Mouse (Mus musculus): Measurements from ENCODE around the gene Epha3.

Gene Epha3

GRCm38 (mm10) chr16:63808991-63809390 lies 55.0 kb downstream of the Epha3 start:
- Histone ChIP-seq H3K36me3 (ENCODE audit: control insufficient read depth, insufficient read depth, low read length, poor library complexity, severe bottlenecking) (no peaks in the 10 kb centered on the region), H3K27me3 (ENCODE audit: control insufficient read depth, insufficient read depth, low read length, poor library complexity, severe bottlenecking) (no peaks in the 10 kb centered on the region)
- DNase-seq (ENCODE audit: low read depth, low spot score), result no peak

GRCm38 (mm10) chr16:63806437-63807129 lies 57.4 kb downstream of the Epha3 start:
- no peak for DNase-seq (ENCODE audit: low read depth, low spot score)
- no peaks in the 10 kb centered on the region for H3K27me3 ChIP-seq (ENCODE audit: control insufficient read depth, insufficient read depth, low read length, poor library complexity, severe bottlenecking)
- H3K36me3 ChIP-seq (ENCODE audit: control insufficient read depth, insufficient read depth, low read length, poor library complexity, severe bottlenecking), result no peaks in the 10 kb centered on the region

GRCm38 (mm10) chr16:63806025-63806424 lies 58.0 kb downstream of the Epha3 start:
- no peaks in the 10 kb centered on the region for H3K36me3 ChIP-seq (ENCODE audit: control insufficient read depth, insufficient read depth, low read length, poor library complexity, severe bottlenecking)
- no peak for DNase-seq (ENCODE audit: low read depth, low spot score)
- H3K27me3 ChIP-seq (ENCODE audit: control insufficient read depth, insufficient read depth, low read length, poor library complexity, severe bottlenecking), result no peaks in the 10 kb centered on the region

GRCm38 (mm10) chr16:63801436-63801835 lies 62.5 kb downstream of the Epha3 start:
- Histone ChIP-seq H3K27me3 (ENCODE audit: control insufficient read depth, insufficient read depth, low read length, poor library complexity, severe bottlenecking) (no peaks in the 10 kb centered on the region), H3K36me3 (ENCODE audit: control insufficient read depth, insufficient read depth, low read length, poor library complexity, severe bottlenecking) (no peaks in the 10 kb centered on the region)
- DNase-seq (ENCODE audit: low read depth, low spot score), result no peak

GRCm38 (mm10) chr16:63798341-63798740 lies 65.6 kb downstream of the Epha3 start:
- Histone ChIP-seq H3K27me3 (ENCODE audit: control insufficient read depth, insufficient read depth, low read length, poor library complexity, severe bottlenecking) (no peaks in the 10 kb centered on the region), H3K36me3 (ENCODE audit: control insufficient read depth, insufficient read depth, low read length, poor library complexity, severe bottlenecking) (no peaks in the 10 kb centered on the region)
- no peak for DNase-seq (ENCODE audit: low read depth, low spot score)

GRCm38 (mm10) chr16:63794292-63794691 lies 69.7 kb downstream of the Epha3 start:
- Histone ChIP-seq H3K27me3 (ENCODE audit: control insufficient read depth, insufficient read depth, low read length, poor library complexity, severe bottlenecking) (no peaks in the 10 kb centered on the region), H3K36me3 (ENCODE audit: control insufficient read depth, insufficient read depth, low read length, poor library complexity, severe bottlenecking) (no peaks in the 10 kb centered on the region)
- DNase-seq (ENCODE audit: low read depth, low spot score), result no peak

- Histone ChIP-seq H3K36me3 (ENCODE audit: control insufficient read depth, insufficient read depth, low read length, poor library complexity, severe bottlenecking) (no peaks in the 10 kb centered on the region), H3K27me3 (ENCODE audit: control insufficient read depth, insufficient read depth, low read length, poor library complexity, severe bottlenecking) (no peaks in the 10 kb centered on the region)
- no peak for DNase-seq (ENCODE audit: low read depth, low spot score)
Measured at GRCm38 (mm10) chr16:63793805-63794204, 70.2 kb downstream of the Epha3 start.

- DNase-seq (ENCODE audit: low read depth, low spot score), result no peak
- Histone ChIP-seq H3K36me3 (ENCODE audit: control insufficient read depth, insufficient read depth, low read length, poor library complexity, severe bottlenecking) (no peaks in the 10 kb centered on the region), H3K27me3 (ENCODE audit: control insufficient read depth, insufficient read depth, low read length, poor library complexity, severe bottlenecking) (no peaks in the 10 kb centered on the region)
Measured at GRCm38 (mm10) chr16:63792084-63792483, 71.9 kb downstream of the Epha3 start.

GRCm38 (mm10) chr16:63783544-63783943 lies 80.4 kb downstream of the Epha3 start:
- Histone ChIP-seq H3K27me3 (ENCODE audit: control insufficient read depth, insufficient read depth, low read length, poor library complexity, severe bottlenecking) (no peaks in the 10 kb centered on the region), H3K36me3 (ENCODE audit: control insufficient read depth, insufficient read depth, low read length, poor library complexity, severe bottlenecking) (no peaks in the 10 kb centered on the region)
- DNase-seq (ENCODE audit: low read depth, low spot score), result no peak

- H3K36me3 ChIP-seq (ENCODE audit: control insufficient read depth, insufficient read depth, low read length, poor library complexity, severe bottlenecking), result no peaks in the 10 kb centered on the region
- no peak for DNase-seq (ENCODE audit: low read depth, low spot score)
Measured at GRCm38 (mm10) chr16:63782101-63782500, 81.9 kb downstream of the Epha3 start.

GRCm38 (mm10) chr16:63780151-63780550 lies 83.8 kb downstream of the Epha3 start:
- no peak for DNase-seq (ENCODE audit: low read depth, low spot score)
- H3K36me3 ChIP-seq (ENCODE audit: control insufficient read depth, insufficient read depth, low read length, poor library complexity, severe bottlenecking), result no peaks in the 10 kb centered on the region
- H3K27me3 ChIP-seq (ENCODE audit: control insufficient read depth, insufficient read depth, low read length, poor library complexity, severe bottlenecking), result no peaks in the 10 kb centered on the region

More at GRCm38 (mm10) chr16:63782101-63782500, 81.9 kb downstream of the Epha3 start:
- H3K27me3 ChIP-seq (ENCODE audit: control insufficient read depth, insufficient read depth, low read length, poor library complexity, severe bottlenecking), result no peaks in the 10 kb centered on the region

GRCm38 (mm10) chr16:63777811-63778210 lies 86.2 kb downstream of the Epha3 start:
- Histone ChIP-seq H3K36me3 (ENCODE audit: control insufficient read depth, insufficient read depth, low read length, poor library complexity, severe bottlenecking) (no peaks in the 10 kb centered on the region), H3K27me3 (ENCODE audit: control insufficient read depth, insufficient read depth, low read length, poor library complexity, severe bottlenecking) (no peaks in the 10 kb centered on the region)
- no peak for DNase-seq (ENCODE audit: low read depth, low spot score)

GRCm38 (mm10) chr16:63772566-63772965 lies 91.4 kb downstream of the Epha3 start:
- Histone ChIP-seq H3K27me3 (ENCODE audit: control insufficient read depth, insufficient read depth, low read length, poor library complexity, severe bottlenecking) (no peaks in the 10 kb centered on the region), H3K36me3 (ENCODE audit: control insufficient read depth, insufficient read depth, low read length, poor library complexity, severe bottlenecking) (no peaks in the 10 kb centered on the region)
- DNase-seq (ENCODE audit: low read depth, low spot score), result no peak

- H3K36me3 ChIP-seq (ENCODE audit: control insufficient read depth, insufficient read depth, low read length, poor library complexity, severe bottlenecking), result no peaks in the 10 kb centered on the region
- H3K27me3 ChIP-seq (ENCODE audit: control insufficient read depth, insufficient read depth, low read length, poor library complexity, severe bottlenecking), result no peaks in the 10 kb centered on the region
- DNase-seq (ENCODE audit: low read depth, low spot score), result no peak
Measured at GRCm38 (mm10) chr16:63767589-63767988, 96.4 kb downstream of the Epha3 start.

GRCm38 (mm10) chr16:63761177-63761576 lies 102.8 kb downstream of the Epha3 start:
- no peak for DNase-seq (ENCODE audit: low read depth, low spot score)
- Histone ChIP-seq H3K36me3 (ENCODE audit: control insufficient read depth, insufficient read depth, low read length, poor library complexity, severe bottlenecking) (no peaks in the 10 kb centered on the region), H3K27me3 (ENCODE audit: control insufficient read depth, insufficient read depth, low read length, poor library complexity, severe bottlenecking) (no peaks in the 10 kb centered on the region)

GRCm38 (mm10) chr16:63760112-63760511 lies 103.9 kb downstream of the Epha3 start:
- no peaks in the 10 kb centered on the region for H3K27me3 ChIP-seq (ENCODE audit: control insufficient read depth, insufficient read depth, low read length, poor library complexity, severe bottlenecking)
- H3K36me3 ChIP-seq (ENCODE audit: control insufficient read depth, insufficient read depth, low read length, poor library complexity, severe bottlenecking), result no peaks in the 10 kb centered on the region
- no peak for DNase-seq (ENCODE audit: low read depth, low spot score)
